Mouse (Mus musculus): ENCODE data around the gene Vmn1r21.

Vmn1r21 gene

GRCm38 (mm10) chr6:57798986-57799385, 51.2 kb downstream of the Vmn1r21 start:
- DNase-seq (ENCODE audit: low read depth, low spot score) = no peak
- Histone ChIP-seq H3K36me3 (ENCODE audit: control insufficient read depth, insufficient read depth, low read length, poor library complexity, severe bottlenecking) (no peaks in the 10 kb centered on the region), H3K27me3 (ENCODE audit: control insufficient read depth, insufficient read depth, low read length, poor library complexity, severe bottlenecking) (no peaks in the 10 kb centered on the region)

GRCm38 (mm10) chr6:57796853-57797423, 53.2 kb downstream of the Vmn1r21 start:
- DNase-seq (ENCODE audit: low read depth, low spot score) = no peak
- Histone ChIP-seq H3K36me3 (ENCODE audit: control insufficient read depth, insufficient read depth, low read length, poor library complexity, severe bottlenecking) (no peaks in the 10 kb centered on the region), H3K27me3 (ENCODE audit: control insufficient read depth, insufficient read depth, low read length, poor library complexity, severe bottlenecking) (no peaks in the 10 kb centered on the region)

- H3K27me3 ChIP-seq (ENCODE audit: control insufficient read depth, insufficient read depth, low read length, poor library complexity, severe bottlenecking) = no peaks in the 10 kb centered on the region
- H3K36me3 ChIP-seq (ENCODE audit: control insufficient read depth, insufficient read depth, low read length, poor library complexity, severe bottlenecking) = no peaks in the 10 kb centered on the region
- DNase-seq (ENCODE audit: low read depth, low spot score) = peak; percentile 59
These were observed 54.3 kb downstream of the Vmn1r21 start for GRCm38 (mm10) chr6:57795835-57796234.

Data from splenic B cell, adult 2 months (primary cell).